Mouse (Mus musculus) forebrain, postnatal 0 days (tissue): ENCODE results near the gene Dcaf6. TPM values are rescaled to one million over a fixed set of nuclear protein-coding genes. Genes with fewer than 3 reads are reported as not detected.

ENCODE experiments used
- ATAC-seq: fragments of 200-750 bp; cut with Nextera tagmentation; 2 replicates; pipeline ENCODE4 v1.8.0; 2017; ENCODE audit warnings: mild to moderate bottlenecking, moderate library complexity
- DNase-seq: peaks from one replicate; pipeline ENCODE4 v3.0.0-alpha.2; 2015
- H3K27ac ChIP-seq: fragments of 300-500 bp; sonication (generic); 2 replicates; pipeline ENCODE4 v1.5.1; 2014; ENCODE audit warnings: low read depth, mild to moderate bottlenecking, antibody characterized with exemption, low read length, moderate library complexity, mixed read lengths
- H3K27me3 ChIP-seq: fragments of 300-500 bp; sonication (generic); 2 replicates; pipeline ENCODE4 v1.6.1; 2014; ENCODE audit warnings: mild to moderate bottlenecking, low read length, mixed read lengths; ENCODE audit not compliant: insufficient read depth
- H3K36me3 ChIP-seq: fragments of 300-500 bp; sonication (generic); 2 replicates; pipeline ENCODE4 v1.6.1; 2014; ENCODE audit warnings: mild to moderate bottlenecking, moderate library complexity; ENCODE audit not compliant: insufficient read depth
- H3K4me1 ChIP-seq: fragments of 300-500 bp; sonication (generic); 2 replicates; pipeline ENCODE4 v1.6.1; 2014; ENCODE audit warnings: antibody characterized with exemption; ENCODE audit not compliant: insufficient read depth
- H3K4me2 ChIP-seq: fragments of 300-500 bp; sonication (generic); 2 replicates; pipeline ENCODE4 v1.6.1; 2014; ENCODE audit warnings: low read depth, mild to moderate bottlenecking, moderate library complexity
- H3K4me3 ChIP-seq: fragments of 300-500 bp; sonication (generic); 2 replicates; pipeline ENCODE4 v1.5.1; 2014; ENCODE audit warnings: low read depth, low read length, mixed read lengths
- H3K9ac ChIP-seq: fragments of 300-500 bp; sonication (generic); 2 replicates; pipeline ENCODE4 v1.6.1; 2014; ENCODE audit warnings: mild to moderate bottlenecking
- H3K9me3 ChIP-seq: fragments of 300-500 bp; sonication (generic); 2 replicates; pipeline ENCODE4 v1.6.1; 2016; ENCODE audit warnings: low read length
- CTCF ChIP-seq: sonication (generic); IDR thresholded peaks from 2 replicates; pipeline ENCODE4 v1.5.1; 2016; ENCODE audit warnings: antibody characterized with exemption, control low read depth, low read depth
- WGBS: fragments of 180-500 bp; shearing (Covaris S2); extraction: QIAGEN DNeasy Blood & Tissue Kit; methylation state at CpG from one replicate; pipeline ENCODE4 v1.1.7; 2014; 5-methylcytosine and 5-hydroxymethylcytosine counted together
- polyA plus RNA-seq: library from polyadenylated mRNA; unstranded; fragments of >200 nt; fragmentation: Nextera tagmentation; extraction: Ambion mirVana; gene quantifications from 2 replicates; pipeline ENCODE4 v1.2.1, GENCODE M21; 2015
- total RNA-seq: library from RNA; depleted of rRNA; stranded (reverse); fragments of >200 nt; gene quantifications from 2 replicates; pipeline ENCODE4 v1.2.3, GENCODE M21; 2014; rRNA removed

Gene Dcaf6
- 43.5 and 45.7 TPM in 2 replicates for total RNA-seq
- polyA plus RNA-seq = 20.9 and 23.6 TPM in 2 replicates

GRCm38 (mm10) chr1:165460360-165460800 lies at the start of gene Dcaf6, which contains the start of gene Mpc2:
TSS of gene Dcaf6 (minus strand) at chr1:165460475.
TSS of gene Mpc2 (plus strand) at chr1:165460637.
- peak; percentile 95 for ATAC-seq
- no peaks in the 10 kb centered on the region for H3K36me3 ChIP-seq
- H3K27me3 ChIP-seq = no peaks in the 10 kb centered on the region
- H3K4me1 ChIP-seq = peaks cover 12% of the 10 kb centered on the region
- WGBS = 0% methylated on average over 28 of the region's 37 CpGs
- peak; percentile 68 for TF ChIP-seq CTCF
- H3K4me2 ChIP-seq = peak within 1 kb of the TSS; percentile 95
- peak within 1 kb of the TSS; percentile 93 for H3K4me3 ChIP-seq
- peak within 1 kb of the TSS; percentile 87 for H3K9ac ChIP-seq
- peak; percentile 100 for DNase-seq
- H3K9me3 ChIP-seq = no peaks in the 10 kb centered on the region
- peak within 1 kb of the TSS; percentile 96 for H3K27ac ChIP-seq

- DNase-seq (no peak), ATAC-seq (no peak)
- Histone ChIP-seq H3K27me3 (no peaks in the 10 kb centered on the region), H3K36me3 (no peaks in the 10 kb centered on the region), H3K9ac (no peak overlapping the region), H3K27ac (no peak overlapping the region), H3K4me3 (no peak overlapping the region), H3K9me3 (no peaks in the 10 kb centered on the region), H3K4me2 (no peak overlapping the region), H3K4me1 (no peaks in the 10 kb centered on the region)
- TF ChIP-seq CTCF = no peak
- 91% methylated on average over 6 of the region's 6 CpGs for WGBS
These were observed 46.0 kb upstream of the Dcaf6 start for GRCm38 (mm10) chr1:165506303-165506702.

- Histone ChIP-seq H3K9me3 (no peaks in the 10 kb centered on the region), H3K27ac (no peak overlapping the region), H3K4me2 (no peak overlapping the region), H3K36me3 (no peaks in the 10 kb centered on the region), H3K9ac (no peak overlapping the region), H3K4me3 (no peak overlapping the region), H3K4me1 (no peaks in the 10 kb centered on the region), H3K27me3 (no peaks in the 10 kb centered on the region)
- DNase-seq (no peak), ATAC-seq (no peak)
- 68% methylated on average over 10 of the region's 10 CpGs for WGBS
- peak; percentile 40 for TF ChIP-seq CTCF
These were observed 43.2 kb upstream of the Dcaf6 start for GRCm38 (mm10) chr1:165503307-165504024.

GRCm38 (mm10) chr1:165498856-165499255 lies 38.6 kb upstream of the Dcaf6 start:
- DNase-seq = peak; percentile 33

GRCm38 (mm10) chr1:165489197-165489596 lies 28.9 kb upstream of the Dcaf6 start:
- Histone ChIP-seq H3K9ac (no peak overlapping the region), H3K4me1 (no peaks in the 10 kb centered on the region), H3K27me3 (no peaks in the 10 kb centered on the region), H3K9me3 (no peaks in the 10 kb centered on the region), H3K4me3 (no peak overlapping the region), H3K4me2 (no peak overlapping the region), H3K36me3 (no peaks in the 10 kb centered on the region), H3K27ac (no peak overlapping the region)
- DNase-seq = no peak
- no peak for ATAC-seq
- WGBS = 82% methylated on average over 4 of the region's 4 CpGs
- no peak for TF ChIP-seq CTCF

More at GRCm38 (mm10) chr1:165498856-165499255, 38.6 kb upstream of the Dcaf6 start:
- no peak overlapping the region for H3K4me3 ChIP-seq
- H3K9ac ChIP-seq = no peak overlapping the region
- no peaks in the 10 kb centered on the region for H3K4me1 ChIP-seq
- WGBS = 15% methylated on average over 3 of the region's 3 CpGs
- H3K36me3 ChIP-seq = no peaks in the 10 kb centered on the region
- TF ChIP-seq CTCF = no peak
- no peaks in the 10 kb centered on the region for H3K27me3 ChIP-seq
- no peak for ATAC-seq
- H3K9me3 ChIP-seq = no peaks in the 10 kb centered on the region
- H3K4me2 ChIP-seq = no peak overlapping the region
- no peak overlapping the region for H3K27ac ChIP-seq

- Histone ChIP-seq H3K4me3 (no peak overlapping the region), H3K9ac (no peak overlapping the region), H3K27me3 (no peaks in the 10 kb centered on the region), H3K4me2 (no peak overlapping the region), H3K27ac (no peak overlapping the region), H3K4me1 (no peaks in the 10 kb centered on the region), H3K36me3 (peaks cover 7% of the 10 kb centered on the region; the same call in 1 of the 2 replicates), H3K9me3 (no peaks in the 10 kb centered on the region)
- no peak for TF ChIP-seq CTCF
- DNase-seq = no peak
- 93% methylated on average over 2 of the region's 2 CpGs for WGBS
- ATAC-seq = no peak
These were observed 25.8 kb upstream of the Dcaf6 start for GRCm38 (mm10) chr1:165486108-165486507.

GRCm38 (mm10) chr1:165484688-165485233 lies 24.5 kb upstream of the Dcaf6 start, which contains the start of gene Adcy10:
TSS of gene Adcy10 (plus strand) at chr1:165485183.
- Histone ChIP-seq H3K27me3 (no peaks in the 10 kb centered on the region), H3K4me2 (no peak within 1 kb of the TSS), H3K4me1 (no peaks in the 10 kb centered on the region), H3K27ac (no peak within 1 kb of the TSS), H3K9ac (no peak within 1 kb of the TSS), H3K36me3 (peaks cover 13% of the 10 kb centered on the region), H3K4me3 (no peak within 1 kb of the TSS), H3K9me3 (no peaks in the 10 kb centered on the region)
- no peak for TF ChIP-seq CTCF
- no peak for DNase-seq
- 95% methylated on average over 8 of the region's 8 CpGs for WGBS
- no peak for ATAC-seq
